Mouse (Mus musculus) gastrocnemius, adult 18-20 months (tissue): ENCODE results near the gene Sod1. TPM values are rescaled to one million over a fixed set of nuclear protein-coding genes. Genes with fewer than 3 reads are reported as not detected.
"Not testable (repeated sequence)": the region's sequence is repeated elsewhere in the genome, so short reads cannot be mapped to it uniquely, and the experiment has no call there.

Experiments used
- DNase-seq: peaks from one replicate; pipeline ENCODE4 v3.0.0; 2021; ENCODE audit warnings: low spot score
- total RNA-seq, 2 experiments: library from RNA; stranded (reverse); gene quantifications; 2 replicates each; pipeline ENCODE4 v1.2.3; 2021

The Sod1 gene
- total RNA-seq, 2 experiments from 2014 or later, result 292 to 307 TPM

GRCm38 (mm10) chr16:90210717-90211116 is 9.8 kb upstream of the Sod1 start:
- DNase-seq, result no peak

GRCm38 (mm10) chr16:90211767-90212166 is 8.8 kb upstream of the Sod1 start:
- DNase-seq, result no peak

- DNase-seq, result no peak
Measured at GRCm38 (mm10) chr16:90213477-90214339, 6.8 kb upstream of the Sod1 start.

GRCm38 (mm10) chr16:90214731-90215565 is 5.6 kb upstream of the Sod1 start:
- DNase-seq, result no peak

- DNase-seq, result not testable (repeated sequence)
Measured at GRCm38 (mm10) chr16:90215879-90216278, 4.7 kb upstream of the Sod1 start.

GRCm38 (mm10) chr16:90216414-90216813 is 4.1 kb upstream of the Sod1 start:
- no peak for DNase-seq

- no peak for DNase-seq
Measured at GRCm38 (mm10) chr16:90217356-90217755, 3.2 kb upstream of the Sod1 start.

- DNase-seq, result no peak
Measured at GRCm38 (mm10) chr16:90217926-90218325, 2.6 kb upstream of the Sod1 start.

- not testable (repeated sequence) for DNase-seq
Measured at GRCm38 (mm10) chr16:90219445-90219844, 1.1 kb upstream of the Sod1 start.

- DNase-seq, result peak; percentile 43
Measured at GRCm38 (mm10) chr16:90220892-90221431, 408 bp downstream of the Sod1 start.

GRCm38 (mm10) chr16:90221441-90222070 is 1.0 kb downstream of the Sod1 start:
- DNase-seq, result no peak

- no peak for DNase-seq
Measured at GRCm38 (mm10) chr16:90229897-90230296, 9.3 kb downstream of the Sod1 start.

- no peak for DNase-seq
Measured at GRCm38 (mm10) chr16:90231302-90231701, 10.7 kb downstream of the Sod1 start.

GRCm38 (mm10) chr16:90233702-90234101 is 13.1 kb downstream of the Sod1 start:
- no peak for DNase-seq

- DNase-seq, result no peak
Measured at GRCm38 (mm10) chr16:90234617-90235016, 14.1 kb downstream of the Sod1 start.

GRCm38 (mm10) chr16:90235188-90235587 is 14.6 kb downstream of the Sod1 start:
- DNase-seq, result no peak

GRCm38 (mm10) chr16:90239128-90239746 is 18.7 kb downstream of the Sod1 start:
- no peak for DNase-seq

GRCm38 (mm10) chr16:90241875-90242274 is 21.3 kb downstream of the Sod1 start:
- DNase-seq, result no peak

GRCm38 (mm10) chr16:90242426-90243304 is 22.1 kb downstream of the Sod1 start:
- DNase-seq, result no peak

- no peak for DNase-seq
Measured at GRCm38 (mm10) chr16:90250099-90250498, 29.5 kb downstream of the Sod1 start.
